Mouse (Mus musculus): ENCODE data around the gene Hs3st1.
"Not testable (repeated sequence)": the region's sequence is repeated elsewhere in the genome, so short reads cannot be mapped to it uniquely, and the experiment has no call there.

Hs3st1 gene

DNA sequence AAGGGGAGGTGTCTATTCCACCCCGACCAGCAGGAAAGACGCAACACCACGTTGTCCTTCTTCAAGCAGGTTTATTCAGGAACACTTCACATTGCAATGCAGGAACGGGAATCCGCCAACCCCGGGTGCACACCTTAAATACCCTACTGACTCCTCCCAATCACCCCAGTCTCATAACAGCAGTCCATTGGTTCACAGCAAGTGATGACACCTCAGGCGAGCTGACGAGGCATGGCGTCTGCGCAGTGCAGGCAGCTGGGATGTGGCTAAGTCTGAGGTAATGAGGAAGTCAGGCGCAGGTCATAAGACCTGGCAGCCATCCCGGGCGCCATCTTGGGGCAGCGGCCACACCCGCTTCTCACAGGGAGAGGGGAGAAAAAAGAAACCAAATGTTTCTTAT is at the start of gene Hs3st1:
Gene Hs3st1, minus strand, starts transcription at position 101 of the 400 bp plus-strand sequence.
- CTCF ChIA-PET, POLR2A ChIA-PET: not testable (repeated sequence)

- POLR2A ChIA-PET = no interaction called here
- CTCF ChIA-PET = no interaction called here
Observed at GRCm38 (mm10) chr5:39804663-39805062, 49.4 kb upstream of the Hs3st1 start.

GRCm38 (mm10) chr5:39803941-39804340 is 48.7 kb upstream of the Hs3st1 start:
- CTCF ChIA-PET = no interaction called here

DNA sequence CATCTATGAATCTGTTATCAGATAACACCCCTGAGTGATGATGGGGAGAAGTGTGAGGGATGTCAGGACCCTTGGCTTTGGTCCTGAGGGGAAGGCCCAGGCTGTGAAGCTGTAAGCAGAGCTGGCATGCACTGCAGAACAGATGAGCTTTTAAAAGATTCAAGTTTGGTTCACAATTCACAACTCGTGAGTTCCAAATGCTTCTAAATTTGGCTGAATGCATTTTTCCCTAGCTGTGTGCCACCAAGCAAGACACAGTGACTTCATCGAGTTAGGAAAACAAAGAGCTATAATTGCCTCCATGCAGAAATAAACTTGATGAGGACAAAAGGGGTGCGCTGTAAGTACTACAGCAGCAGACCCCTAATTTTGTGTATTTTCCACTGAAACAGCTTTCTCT is 48.2 kb upstream of the Hs3st1 start:
- POLR2A ChIA-PET = no interaction called here

More at GRCm38 (mm10) chr5:39803941-39804340, 48.7 kb upstream of the Hs3st1 start:
- POLR2A ChIA-PET = no interaction called here

DNA sequence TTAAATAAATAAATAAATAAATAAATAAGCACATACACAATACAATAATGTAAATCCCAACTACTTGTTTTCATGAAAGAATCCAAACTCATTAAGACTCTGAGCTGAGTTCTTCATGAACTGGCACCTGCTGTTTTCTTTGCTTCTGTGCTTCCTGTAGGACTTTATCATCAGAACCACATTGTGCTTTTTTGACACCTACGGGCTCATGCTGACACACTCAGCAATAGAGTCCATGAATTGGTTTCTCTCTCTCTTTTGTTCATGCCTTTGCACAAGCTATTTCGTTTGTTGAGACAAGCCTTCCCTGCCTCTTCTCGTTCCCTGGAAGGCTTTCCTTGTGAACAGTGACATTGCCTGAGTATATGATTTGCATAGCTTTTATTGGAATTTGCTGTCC is 46.8 kb upstream of the Hs3st1 start:
- POLR2A ChIA-PET = no interaction called here
- CTCF ChIA-PET = no interaction called here

More for the DNA sequence above, 48.2 kb upstream of the Hs3st1 start:
- CTCF ChIA-PET = no interaction called here

- POLR2A ChIA-PET = no interaction called here
- CTCF ChIA-PET = no interaction called here
Observed at GRCm38 (mm10) chr5:39777094-39777710, 21.9 kb upstream of the Hs3st1 start.

DNA sequence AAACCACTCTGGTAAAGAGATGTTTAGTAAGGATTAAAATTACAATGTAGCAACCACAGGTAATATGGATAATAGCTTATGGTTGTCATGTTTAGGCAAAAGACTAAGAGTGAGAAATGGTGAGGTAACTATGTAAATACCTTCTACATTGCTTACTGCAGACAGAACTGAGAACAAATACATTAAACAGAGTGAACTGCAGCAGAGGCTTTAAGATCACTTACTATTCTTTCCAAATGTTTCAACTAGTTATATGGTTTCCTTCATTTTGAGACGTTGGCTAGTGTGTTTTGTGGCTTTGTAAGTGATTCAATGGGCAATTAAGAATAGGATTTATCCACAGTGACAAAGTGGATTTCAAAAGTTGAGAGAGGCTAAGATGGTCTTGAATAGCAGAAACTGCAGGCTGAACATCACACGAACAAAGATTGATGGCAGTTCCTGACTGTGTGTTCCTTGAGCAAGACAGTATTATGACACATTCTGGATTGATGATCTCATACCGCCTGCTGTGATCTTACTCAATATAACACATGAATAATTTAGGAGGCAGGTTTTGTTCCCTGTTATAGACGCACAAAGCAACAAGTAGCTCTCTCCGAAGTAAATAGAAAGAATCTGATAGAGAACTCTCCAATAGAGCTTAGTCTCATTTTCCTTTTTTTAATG is 16.5 kb upstream of the Hs3st1 start:
- POLR2A ChIA-PET = no interaction called here
- CTCF ChIA-PET = no interaction called here

DNA sequence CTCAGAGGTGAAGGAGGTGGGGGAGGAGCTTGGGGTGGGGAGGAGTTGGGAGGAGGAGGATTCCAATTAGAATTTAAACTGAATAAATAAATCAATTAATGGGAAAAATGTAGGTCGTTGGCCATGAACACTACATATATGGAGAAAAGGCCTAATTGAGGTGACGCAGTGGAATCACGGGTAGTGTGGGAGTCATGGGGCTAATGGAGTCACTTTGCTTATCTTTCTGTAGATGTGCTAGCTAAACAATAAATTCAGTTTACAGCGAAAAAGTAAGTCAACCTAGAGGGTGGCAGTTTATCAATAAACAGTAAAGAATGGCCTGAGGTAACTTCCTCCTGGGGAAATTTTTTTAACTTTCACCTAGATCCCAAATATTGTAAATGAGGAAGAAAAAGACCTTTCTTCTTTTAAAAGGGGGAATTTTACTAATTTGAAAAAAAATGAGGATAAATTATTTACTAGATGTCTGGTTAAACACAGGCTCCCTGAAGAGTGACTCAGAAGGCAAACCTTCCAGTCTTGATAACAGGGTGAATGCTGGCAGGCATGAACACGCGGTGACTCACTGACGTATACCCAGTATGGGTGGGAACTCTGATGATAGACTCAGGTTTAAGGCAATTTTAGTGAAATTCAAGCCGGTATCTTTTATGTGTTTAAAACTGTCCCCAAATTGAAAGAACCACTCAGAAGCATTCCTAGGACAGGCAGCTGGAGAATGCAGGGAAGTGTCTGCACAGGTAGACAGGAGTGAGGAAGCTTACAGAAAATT is 6.6 kb upstream of the Hs3st1 start:
- ChIA-PET CTCF (no interaction called here), POLR2A (no interaction called here)

- CTCF ChIA-PET = no interaction called here
- POLR2A ChIA-PET = no interaction called here
Observed at GRCm38 (mm10) chr5:39758890-39759475, 3.7 kb upstream of the Hs3st1 start.

- CTCF ChIA-PET = no interaction called here
Observed at GRCm38 (mm10) chr5:39736843-39737242, 18.4 kb downstream of the Hs3st1 start.

GRCm38 (mm10) chr5:39733750-39734443 is 21.4 kb downstream of the Hs3st1 start:
- ChIA-PET POLR2A (no interaction called here), CTCF (no interaction called here)

More at GRCm38 (mm10) chr5:39736843-39737242, 18.4 kb downstream of the Hs3st1 start:
- POLR2A ChIA-PET = no interaction called here

DNA sequence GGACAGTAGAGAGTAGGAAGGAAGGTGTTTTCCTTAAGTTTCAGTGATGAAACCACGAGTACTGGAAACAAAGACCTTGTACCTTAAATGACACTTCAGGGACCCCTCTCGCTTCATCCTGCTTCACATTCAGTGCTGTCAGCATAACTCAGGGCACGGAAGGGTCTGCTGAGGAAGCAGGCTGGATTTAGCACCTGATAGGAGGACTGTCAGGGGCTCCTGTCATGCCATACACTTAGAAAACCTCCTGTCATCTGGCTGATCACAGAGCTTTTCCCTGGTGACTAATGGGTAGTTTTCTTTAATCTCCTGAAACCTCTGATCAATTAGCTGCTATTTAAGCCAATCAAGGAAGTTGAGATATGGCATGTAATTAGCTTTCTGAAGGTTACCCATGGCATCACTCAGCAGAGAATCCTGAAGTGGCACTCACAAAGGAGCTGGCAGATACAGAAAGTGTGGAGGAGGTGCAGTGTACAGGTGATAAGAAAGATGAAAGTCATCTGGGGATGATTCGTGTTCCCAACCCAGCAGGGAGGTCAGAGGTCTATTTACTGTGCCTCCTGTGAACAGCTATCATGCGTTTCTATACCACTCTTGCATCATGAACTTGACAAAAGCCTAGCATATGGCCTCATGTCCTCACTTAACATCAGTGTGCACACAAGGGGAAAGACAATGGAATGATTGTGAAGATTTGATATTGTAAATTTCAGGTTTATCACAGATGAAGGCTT is 22.1 kb downstream of the Hs3st1 start:
- CTCF ChIA-PET = no interaction called here
- POLR2A ChIA-PET = no interaction called here

DNA sequence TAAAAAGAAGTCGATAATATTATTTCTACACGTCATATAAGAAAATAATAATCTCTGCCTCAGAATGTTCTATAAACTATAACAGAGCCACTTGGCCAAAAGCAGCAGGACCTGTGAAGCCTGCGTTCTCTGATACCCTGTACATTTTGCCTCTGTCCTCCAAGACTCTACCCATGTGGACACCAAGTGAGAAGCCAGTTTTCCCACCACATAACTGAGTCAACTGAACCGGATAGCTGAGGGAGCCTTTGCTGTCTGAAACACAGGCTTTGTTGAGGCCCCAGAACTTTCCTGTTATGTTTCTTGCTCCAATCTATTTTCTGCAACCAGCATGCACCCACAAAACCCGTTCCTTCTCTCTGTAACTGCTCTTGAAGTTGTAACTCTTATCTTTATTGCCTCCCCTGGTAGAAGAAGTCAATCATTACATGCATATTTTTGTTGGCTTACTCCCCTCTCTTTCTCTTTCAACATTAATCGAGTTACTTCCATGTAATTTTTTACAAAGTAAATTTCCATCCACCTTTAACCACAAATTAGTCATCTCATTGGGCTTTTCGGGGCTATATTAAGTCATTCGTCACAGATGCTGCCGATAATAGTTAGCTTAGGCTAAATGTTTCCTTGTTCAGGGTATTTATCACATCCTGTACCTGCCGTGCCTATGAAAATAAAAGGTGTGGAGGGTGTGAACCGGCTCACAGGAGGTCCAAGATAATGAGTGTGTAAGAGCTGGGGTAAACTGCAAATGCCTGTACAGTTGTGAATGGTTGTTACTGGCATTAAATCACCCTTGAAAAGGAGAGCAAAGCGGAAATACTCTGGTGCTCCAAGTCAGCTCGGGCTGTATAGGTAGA is 39.4 kb downstream of the Hs3st1 start:
- ChIA-PET POLR2A (interaction anchor here in 1 of 4 experiments (1.1 kb wide), 1 partner anchor 13 kb away, joined by 4 read pairs; no protein-coding TSS in a partner anchor), CTCF (no interaction called here)

DNA sequence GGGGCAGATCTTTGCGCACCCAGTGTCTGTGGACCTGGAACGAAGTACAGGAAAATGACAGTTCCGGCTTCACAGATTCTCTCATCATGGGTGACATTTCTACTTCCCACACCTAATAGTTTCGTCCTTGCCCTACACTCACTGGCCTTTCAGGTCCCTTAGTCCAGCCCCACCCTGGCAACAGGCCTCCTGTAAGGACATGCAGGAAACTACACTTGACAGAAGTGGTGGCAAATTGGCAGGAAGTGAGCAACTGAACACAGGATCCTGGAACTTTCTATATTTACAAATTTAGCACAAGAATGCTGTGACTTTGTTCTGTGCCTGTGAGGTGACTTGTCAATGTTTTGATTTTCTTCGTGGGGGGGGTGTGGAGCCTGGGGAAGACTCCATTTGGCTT is 40.1 kb downstream of the Hs3st1 start:
- ChIA-PET CTCF (no interaction called here), POLR2A (interaction anchor here in 1 of 4 experiments (0.6 kb wide), 1 partner anchor 141 kb away, joined by 4 read pairs; no protein-coding TSS in a partner anchor)

GRCm38 (mm10) chr5:39705539-39705938 is 49.7 kb downstream of the Hs3st1 start:
- ChIA-PET POLR2A (no interaction called here), CTCF (no interaction called here)

- POLR2A ChIA-PET = no interaction called here
Observed at GRCm38 (mm10) chr5:39660826-39661225, 94.4 kb downstream of the Hs3st1 start.

DNA sequence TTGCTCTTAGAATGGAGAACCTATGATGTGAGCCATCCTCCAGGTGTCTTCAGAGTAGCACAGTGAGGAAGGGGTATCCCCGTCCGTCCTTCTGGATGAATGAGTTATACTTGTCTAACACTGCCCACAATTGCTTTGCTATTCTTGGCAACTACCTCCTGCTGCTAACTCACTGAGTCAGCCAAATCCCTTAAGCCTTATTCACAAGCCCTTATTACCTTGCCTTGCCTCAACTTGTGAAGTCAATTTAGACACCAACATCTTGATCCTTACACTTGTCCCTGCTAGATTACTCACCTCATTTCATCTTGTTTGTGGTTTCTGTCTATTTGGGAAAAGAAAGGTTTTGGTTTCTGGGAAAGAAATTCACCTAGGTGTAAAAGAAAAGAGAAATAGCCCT is 95.9 kb downstream of the Hs3st1 start:
- POLR2A ChIA-PET = no interaction called here
- CTCF ChIA-PET = no interaction called here

More at GRCm38 (mm10) chr5:39660826-39661225, 94.4 kb downstream of the Hs3st1 start:
- CTCF ChIA-PET = no interaction called here

GRCm38 (mm10) chr5:39644827-39645380 is 110.4 kb downstream of the Hs3st1 start:
- POLR2A ChIA-PET = interaction anchor here in 1 of 4 experiments (0.5 kb wide), 1 partner anchor 1064 kb away, joined by 5 read pairs; no protein-coding TSS in a partner anchor
- CTCF ChIA-PET = interaction anchor here in 1 of 4 experiments (0.6 to 1.1 kb wide), 3 partner anchors 176 to 857 kb away, joined by 3 to 4 read pairs (median 3); no protein-coding TSS in a partner anchor
